Mouse (Mus musculus): ENCODE data around the gene Psma6.

Psma6 gene

GRCm38 (mm10) chr12:55463992-55464845 lies 80.2 kb downstream of the Psma6 start:
- DNase-seq (ENCODE audit: low spot score): peak; percentile 65

- DNase-seq (ENCODE audit: low spot score): no peak
These were observed 80.9 kb downstream of the Psma6 start for GRCm38 (mm10) chr12:55464846-55465361.

GRCm38 (mm10) chr12:55465401-55465983 lies 81.5 kb downstream of the Psma6 start:
- no peak for DNase-seq (ENCODE audit: low spot score)

- DNase-seq (ENCODE audit: low spot score): no peak
These were observed 82.2 kb downstream of the Psma6 start for GRCm38 (mm10) chr12:55466088-55466701.

GRCm38 (mm10) chr12:55466816-55467215 lies 82.8 kb downstream of the Psma6 start:
- no peak for DNase-seq (ENCODE audit: low spot score)

- no peak for DNase-seq (ENCODE audit: low spot score)
These were observed 83.5 kb downstream of the Psma6 start for GRCm38 (mm10) chr12:55467331-55468180.
